Mouse (Mus musculus) lung, postnatal 0 days (tissue): Measurements from ENCODE around the gene Rusc1. TPM values are rescaled to one million over a fixed set of nuclear protein-coding genes. Genes with fewer than 3 reads are reported as not detected.

ENCODE experiments used
- ATAC-seq: fragments of 200-750 bp; cut with Nextera tagmentation; 2 replicates; pipeline ENCODE4 v1.8.0; 2017; ENCODE audit warnings: moderate library complexity
- DNase-seq: peaks from one replicate; pipeline ENCODE4 v3.0.0-alpha.2; 2016; ENCODE audit warnings: low spot score
- H3K27ac ChIP-seq: fragments of 300-500 bp; sonication (generic); 2 replicates; pipeline ENCODE4 v1.5.1; 2014; ENCODE audit warnings: antibody characterized with exemption, mild to moderate bottlenecking, low read length, mixed read lengths
- H3K27me3 ChIP-seq: fragments of 300-500 bp; sonication (generic); replicated peaks from 2 replicates; pipeline ENCODE4 v1.6.1; 2014; ENCODE audit warnings: low read length, mixed read lengths; ENCODE audit not compliant: insufficient read depth
- H3K36me3 ChIP-seq: fragments of 300-500 bp; sonication (generic); 2 replicates; pipeline ENCODE4 v1.6.1; 2014; ENCODE audit warnings: low read length, mixed read lengths; ENCODE audit not compliant: insufficient read depth
- H3K4me1 ChIP-seq: fragments of 300-500 bp; sonication (generic); 2 replicates; pipeline ENCODE4 v1.6.1; 2014; ENCODE audit warnings: antibody characterized with exemption, low read depth, low read length, mixed read lengths; ENCODE audit not compliant: insufficient read depth
- H3K4me2 ChIP-seq: fragments of 300-500 bp; sonication (generic); replicated peaks from 2 replicates; pipeline ENCODE4 v1.6.1; 2014; ENCODE audit warnings: low read depth, mild to moderate bottlenecking, low read length, moderate library complexity, mixed read lengths
- H3K4me3 ChIP-seq: fragments of 300-500 bp; sonication (generic); 2 replicates; pipeline ENCODE4 v1.5.1; 2014; ENCODE audit warnings: low read depth, low read length
- H3K9ac ChIP-seq: fragments of 300-500 bp; sonication (generic); replicated peaks from 2 replicates; pipeline ENCODE4 v1.6.1; 2014; ENCODE audit warnings: low read depth, mild to moderate bottlenecking
- H3K9me3 ChIP-seq: fragments of 300-500 bp; sonication (generic); 2 replicates; pipeline ENCODE4 v1.6.1; 2016; ENCODE audit warnings: low read length, mixed read lengths
- CTCF ChIP-seq: IDR thresholded peaks from 2 replicates; pipeline ENCODE4 v1.5.1; 2016; ENCODE audit warnings: antibody characterized with exemption, mild to moderate bottlenecking
- EP300 ChIP-seq: IDR thresholded peaks from 2 replicates; pipeline ENCODE4 v1.6.1; 2016; ENCODE audit warnings: antibody characterized with exemption, mild to moderate bottlenecking, control low read depth
- WGBS: fragments of 180-500 bp; shearing (Covaris S2); extraction: QIAGEN DNeasy Blood & Tissue Kit; methylation state at CpG from one replicate; pipeline ENCODE4 v1.1.7; 2014; 5-methylcytosine and 5-hydroxymethylcytosine counted together
- polyA plus RNA-seq: library from polyadenylated mRNA; unstranded; fragments of >200 nt; fragmentation: Nextera tagmentation; extraction: Ambion mirVana; gene quantifications from 2 replicates; pipeline ENCODE4 v1.2.1, GENCODE M21; 2015

The Rusc1 gene
- polyA plus RNA-seq, 1 experiment from 2014 or later, result 17.9 TPM

DNA sequence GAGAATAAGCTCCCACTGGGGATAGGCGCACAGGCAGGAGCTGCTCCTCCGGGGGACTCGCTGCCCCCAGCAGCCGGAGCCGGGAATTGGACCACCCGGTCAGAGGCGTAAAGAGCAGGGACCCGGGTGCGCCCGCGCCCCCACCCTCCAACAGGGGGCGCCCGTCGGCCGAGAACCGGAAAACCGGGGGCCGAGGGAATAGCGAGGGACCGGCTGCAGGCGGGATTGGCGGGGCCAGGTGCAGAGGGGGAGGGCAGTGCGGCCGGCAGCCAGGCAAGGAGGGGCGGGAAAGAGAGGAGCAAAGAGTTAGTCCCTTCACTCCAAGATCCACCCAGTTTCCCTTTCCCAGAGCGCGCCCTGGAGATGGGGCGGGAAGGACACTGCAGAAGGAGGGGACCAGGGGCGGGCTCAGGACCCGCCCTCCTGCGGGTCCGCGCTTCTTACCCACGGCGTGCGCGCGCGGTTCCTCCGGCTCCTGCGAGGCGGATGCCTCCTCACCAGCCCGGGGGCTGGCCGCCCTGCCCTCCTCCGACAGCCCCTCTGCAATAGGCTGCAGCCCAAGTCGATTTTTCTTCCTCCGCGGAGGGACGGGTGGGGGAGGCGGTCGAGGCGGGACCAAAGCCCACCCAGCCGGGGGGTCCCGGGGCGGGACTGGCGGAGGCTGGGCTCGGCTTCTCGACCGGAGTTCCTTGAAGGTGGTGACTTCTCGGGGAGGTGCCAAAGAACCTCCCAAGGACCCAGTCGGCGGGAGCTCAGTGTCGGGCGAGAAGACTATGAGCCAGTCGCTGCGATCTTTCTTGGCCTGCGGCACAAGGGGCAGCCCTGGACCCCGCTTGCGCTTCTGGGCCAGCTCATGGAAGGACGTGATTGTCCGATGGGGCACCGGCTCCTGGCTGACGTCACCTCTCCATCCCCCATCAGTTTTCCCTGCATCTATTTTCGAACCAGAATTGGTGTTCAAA is 2.1 kb downstream of the Rusc1 start:
- TF ChIP-seq EP300, result no peak
- TF ChIP-seq CTCF, result peak; percentile 84
- peak overlapping the region; percentile 65 for H3K4me3 ChIP-seq
- H3K27ac ChIP-seq, result peak overlapping the region; percentile 79; the same call in 1 of the 2 replicates
- DNase-seq (peak; percentile 86), ATAC-seq (peak; percentile 63)
- H3K9me3 ChIP-seq, result no peaks in the 10 kb centered on the region
- H3K36me3 ChIP-seq, result 0 out of 2 replicates have a peak, but pooled peaks cover 3% of the 10 kb centered on the region
- H3K4me1 ChIP-seq, result peaks cover 10% of the 10 kb centered on the region; the same call in 1 of the 2 replicates
- 2% methylated on average over 64 of the region's 74 CpGs for WGBS
- peak overlapping the region; percentile 100 for H3K4me2 ChIP-seq
- peaks cover 14% of the 10 kb centered on the region for H3K27me3 ChIP-seq
- H3K9ac ChIP-seq, result peak overlapping the region; percentile 43

DNA sequence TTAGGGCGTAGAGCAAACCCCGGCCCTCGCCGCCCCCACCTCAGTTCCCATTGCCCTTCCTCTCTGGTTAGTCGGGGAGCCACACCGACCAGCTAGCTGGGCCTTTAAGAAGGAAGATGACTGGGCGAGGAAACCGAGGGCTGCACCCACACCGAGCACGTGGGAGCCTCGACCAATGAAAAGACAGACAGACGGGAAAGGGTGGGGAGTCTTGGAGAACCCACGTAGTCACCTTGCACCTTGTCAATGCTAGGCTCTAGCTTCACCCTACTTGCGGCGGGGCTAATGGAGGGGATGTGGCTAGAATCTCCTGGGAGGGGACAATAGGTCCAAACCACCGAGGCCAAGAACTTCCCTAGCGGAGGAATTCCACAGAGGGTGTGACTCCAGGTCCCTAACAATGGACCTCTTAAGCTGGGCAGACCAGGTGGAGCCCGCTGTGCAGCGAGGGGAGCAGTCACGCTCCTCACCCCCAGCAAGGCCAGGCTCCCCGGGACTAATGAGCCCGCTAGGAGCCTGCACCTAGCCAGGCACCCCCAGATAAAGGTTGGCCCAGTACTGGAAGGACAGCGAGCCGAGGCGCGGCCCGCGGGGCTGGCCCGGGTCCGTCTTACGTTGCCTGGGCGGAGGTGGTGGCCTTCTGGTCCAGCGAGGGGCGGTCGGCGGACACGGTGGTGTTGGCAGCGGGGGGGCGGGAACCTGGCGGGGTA is 3.1 kb downstream of the Rusc1 start:
- DNase-seq (peak; percentile 96), ATAC-seq (peak; percentile 84)
- Histone ChIP-seq H3K4me3 (peak overlapping the region; percentile 65), H3K4me2 (peak overlapping the region; percentile 100), H3K9me3 (no peaks in the 10 kb centered on the region), H3K36me3 (no peaks in the 10 kb centered on the region), H3K4me1 (peaks cover 10% of the 10 kb centered on the region; the same call in 1 of the 2 replicates), H3K9ac (peak overlapping the region; percentile 43), H3K27ac (peak overlapping the region; percentile 79), H3K27me3 (peaks cover 14% of the 10 kb centered on the region)
- TF ChIP-seq EP300, result no peak
- no peak for TF ChIP-seq CTCF
- WGBS, result under 1% methylated on average over 33 of the region's 40 CpGs

DNA sequence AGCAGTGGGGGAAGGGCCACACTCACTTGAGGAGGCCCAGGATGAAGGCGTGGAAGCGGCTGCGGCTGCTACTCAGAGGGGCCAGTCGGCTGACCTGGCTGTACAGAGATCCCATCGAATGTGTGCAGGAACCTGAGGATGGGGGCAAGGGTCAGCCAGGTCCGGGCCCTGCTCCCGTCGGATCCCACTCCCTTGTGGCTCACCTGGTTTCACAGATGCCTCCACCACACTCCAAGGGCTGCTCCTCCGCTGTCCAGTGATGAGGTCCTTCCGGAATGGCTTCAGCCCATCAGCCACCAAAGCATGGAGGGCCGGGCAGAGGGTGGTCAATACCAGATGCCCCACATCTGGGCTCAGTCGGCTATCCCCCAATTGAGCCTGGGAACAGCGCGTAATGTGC is 4.1 kb downstream of the Rusc1 start:
- peaks cover 14% of the 10 kb centered on the region for H3K27me3 ChIP-seq
- H3K27ac ChIP-seq, result no peak overlapping the region
- WGBS, result 41% methylated on average over 14 of the region's 14 CpGs
- H3K36me3 ChIP-seq, result no peaks in the 10 kb centered on the region
- no peaks in the 10 kb centered on the region for H3K9me3 ChIP-seq
- no peak overlapping the region for H3K9ac ChIP-seq
- ATAC-seq (no peak), DNase-seq (no peak)
- peak overlapping the region; percentile 65 for H3K4me3 ChIP-seq
- peak overlapping the region; percentile 100 for H3K4me2 ChIP-seq
- H3K4me1 ChIP-seq, result peaks cover 10% of the 10 kb centered on the region; the same call in 1 of the 2 replicates
- TF ChIP-seq CTCF (no peak), EP300 (no peak)

DNA sequence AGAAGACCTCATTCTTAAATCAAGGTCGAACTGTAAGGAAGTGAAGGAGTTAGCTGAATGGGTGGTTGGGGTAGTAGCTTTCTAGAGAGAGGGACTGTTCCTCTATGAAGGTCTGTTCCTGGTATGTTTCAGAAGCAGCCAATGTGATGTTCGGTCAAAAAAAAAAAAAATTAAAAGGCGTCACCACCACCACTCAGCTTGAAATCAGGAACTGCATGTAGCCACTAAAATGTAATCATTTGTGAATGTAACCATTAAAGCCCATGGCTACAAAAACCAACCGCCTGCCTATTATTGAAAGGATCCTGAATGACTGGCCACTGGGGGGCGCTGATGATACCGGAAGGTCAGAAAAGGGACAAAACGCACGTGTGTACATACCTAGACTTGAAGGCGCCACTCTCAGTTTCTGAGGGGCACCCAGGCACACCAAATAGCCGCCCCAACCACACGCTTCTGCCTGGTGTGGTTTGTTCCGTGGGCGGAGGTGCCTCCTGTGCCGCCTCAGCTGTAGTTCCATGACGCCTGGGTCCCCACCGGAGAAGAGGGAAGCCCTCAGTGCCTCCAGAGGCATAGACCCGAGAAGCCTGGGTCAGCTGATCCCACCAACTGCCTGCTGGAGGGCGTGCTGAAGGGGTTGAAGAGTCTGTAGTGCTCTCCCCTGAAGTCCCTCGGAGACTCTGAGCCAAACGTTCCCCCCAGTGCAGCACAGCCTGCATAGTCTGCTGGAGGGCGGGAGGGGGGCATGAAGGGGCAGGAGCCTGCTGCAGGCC is 5.6 kb downstream of the Rusc1 start:
- WGBS, result 18% methylated on average over 21 of the region's 21 CpGs
- peak overlapping the region; percentile 44 for H3K4me2 ChIP-seq
- H3K27ac ChIP-seq, result peak overlapping the region; percentile 54
- H3K36me3 ChIP-seq, result no peaks in the 10 kb centered on the region
- peak; percentile 14; the same call in 1 of the 2 replicates for ATAC-seq
- DNase-seq, result peak; percentile 90
- H3K9me3 ChIP-seq, result no peaks in the 10 kb centered on the region
- H3K4me1 ChIP-seq, result peaks cover 10% of the 10 kb centered on the region; the same call in 1 of the 2 replicates
- H3K9ac ChIP-seq, result no peak overlapping the region
- H3K27me3 ChIP-seq, result peaks cover 14% of the 10 kb centered on the region
- H3K4me3 ChIP-seq, result no peak overlapping the region
- TF ChIP-seq CTCF (peak; percentile 80), EP300 (no peak)

DNA sequence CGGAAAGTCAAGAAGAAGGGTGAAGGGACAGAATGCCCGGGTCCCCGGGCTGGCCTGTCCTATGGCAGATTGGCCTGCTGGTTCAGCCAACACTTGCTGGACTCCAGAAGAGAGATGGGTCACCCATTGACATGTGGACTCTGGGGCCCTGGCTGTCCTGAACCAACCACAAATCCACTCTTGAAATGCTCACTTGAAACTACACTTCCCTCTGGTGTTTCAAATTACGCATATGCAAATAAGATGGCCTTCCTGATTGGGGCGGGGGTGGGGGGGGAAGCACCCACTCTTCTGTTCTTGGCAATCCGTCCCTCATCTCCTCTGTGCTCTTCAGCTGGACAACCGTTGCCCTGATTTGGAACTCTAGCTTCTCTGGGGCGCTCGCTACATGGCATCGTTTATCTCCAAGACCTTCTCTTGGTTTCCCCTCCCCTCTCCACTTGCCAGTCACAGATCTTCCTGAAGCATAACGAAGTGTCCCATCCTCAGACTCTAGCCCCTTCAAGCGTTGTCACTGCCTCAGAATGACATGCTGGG is 8.4 kb downstream of the Rusc1 start:
- Histone ChIP-seq H3K4me2 (no peak overlapping the region), H3K9ac (no peak overlapping the region), H3K4me1 (peaks cover 10% of the 10 kb centered on the region; the same call in 1 of the 2 replicates), H3K4me3 (no peak overlapping the region), H3K36me3 (peaks cover under 1% of the 10 kb centered on the region; the same call in 1 of the 2 replicates), H3K27me3 (no peaks in the 10 kb centered on the region), H3K27ac (no peak overlapping the region), H3K9me3 (no peaks in the 10 kb centered on the region)
- 78% methylated on average over 12 of the region's 12 CpGs for WGBS
- ATAC-seq, result no peak
- TF ChIP-seq EP300, result no peak
- TF ChIP-seq CTCF, result no peak
- DNase-seq, result no peak
